Mouse (Mus musculus) kidney, adult 2 months (tissue): Measurements from ENCODE around the gene Ak8.

Experiments used
- CTCF ChIP-seq: fragments of 200-500 bp; conservative IDR thresholded peaks from 2 replicates; pipeline ENCODE4 v1.5.1; 2011; ENCODE audit warnings: low read depth, mild to moderate bottlenecking, control low read depth, low read length, moderate library complexity, mixed read lengths; ENCODE audit not compliant: insufficient read depth, insufficient read length
- POLR2A ChIP-seq: fragments of 200-500 bp; IDR thresholded peaks from one replicate; pipeline ENCODE4 v1.6.1; 2011; ENCODE audit warnings: low read depth, low read length, control low read depth

GRCm38 (mm10) chr2:28685895-28686294 is 14.1 kb upstream of the Ak8 start:
- TF ChIP-seq CTCF (no peak), POLR2A (no peak)
